Mouse (Mus musculus) kidney, embryonic 14.5 days (tissue): ENCODE measurements at regions not wholly inside any gene's neighbourhood (a gene's known extent, or its start where the extent isn't known, plus 50 kb on each side); places are given as distances from the start of the nearest gene placed in this dataset.

ENCODE experiments used
- ATAC-seq: fragments of 200-750 bp; cut with Nextera tagmentation; 2 replicates; pipeline ENCODE4 v1.8.0; 2017; ENCODE audit warnings: moderate number of reproducible peaks, mild to moderate bottlenecking, moderate TSS enrichment, moderate library complexity; ENCODE audit not compliant: low FRiP score, low TSS enrichment
- H3K27ac ChIP-seq: fragments of 300-500 bp; sonication (generic); 2 replicates; pipeline ENCODE4 v1.5.1; 2014; ENCODE audit warnings: low read depth, mild to moderate bottlenecking, low read length, moderate library complexity, mixed read lengths
- H3K27me3 ChIP-seq: fragments of 300-500 bp; sonication (generic); 2 replicates; pipeline ENCODE4 v1.6.1; 2014; ENCODE audit warnings: mild to moderate bottlenecking, low read length; ENCODE audit not compliant: control insufficient read depth, insufficient read depth
- H3K36me3 ChIP-seq: fragments of 300-500 bp; sonication (generic); 2 replicates; pipeline ENCODE4 v1.6.1; 2014; ENCODE audit warnings: low read length, mixed read lengths; ENCODE audit not compliant: control insufficient read depth, insufficient read depth
- H3K4me1 ChIP-seq: fragments of 300-500 bp; sonication (generic); 2 replicates; pipeline ENCODE4 v1.6.1; 2014; ENCODE audit warnings: low read length, mixed read lengths; ENCODE audit not compliant: control insufficient read depth, insufficient read depth
- H3K4me2 ChIP-seq: fragments of 300-500 bp; sonication (generic); replicated peaks from 2 replicates; pipeline ENCODE4 v1.6.1; 2014; ENCODE audit warnings: low read depth, mild to moderate bottlenecking, low read length
- H3K4me3 ChIP-seq: fragments of 300-500 bp; sonication (generic); 2 replicates; pipeline ENCODE4 v1.5.1; 2014; ENCODE audit warnings: mild to moderate bottlenecking, low read length
- H3K9ac ChIP-seq: fragments of 300-500 bp; sonication (generic); 2 replicates; pipeline ENCODE4 v1.6.1; 2014; ENCODE audit warnings: low read depth, mild to moderate bottlenecking, low read length, moderate library complexity
- H3K9me3 ChIP-seq: fragments of 300-500 bp; sonication (generic); 2 replicates; pipeline ENCODE4 v1.6.1; 2016; ENCODE audit warnings: low read length; ENCODE audit not compliant: control insufficient read depth
- WGBS: fragments of 180-500 bp; shearing (Covaris S2); extraction: QIAGEN DNeasy Blood & Tissue Kit; methylation state at CpG from one replicate; pipeline ENCODE4 v1.1.7; 2014; 5-methylcytosine and 5-hydroxymethylcytosine counted together

GRCm38 (mm10) chr3:54528292-54528691 lies 164.3 kb upstream of the Supt20 start:
- no peak overlapping the region for H3K4me3 ChIP-seq
- no peak overlapping the region for H3K4me2 ChIP-seq
- 85% methylated on average over 3 of the region's 3 CpGs for WGBS
- H3K27me3 ChIP-seq = no peaks in the 10 kb centered on the region
- H3K9ac ChIP-seq = no peak overlapping the region
- no peaks in the 10 kb centered on the region for H3K4me1 ChIP-seq
- no peak overlapping the region for H3K27ac ChIP-seq
- H3K9me3 ChIP-seq = peaks cover 6% of the 10 kb centered on the region
- no peak for ATAC-seq
- H3K36me3 ChIP-seq = no peaks in the 10 kb centered on the region

GRCm38 (mm10) chr3:54530251-54530650 lies 162.4 kb upstream of the Supt20 start:
- Histone ChIP-seq H3K4me1 (no peaks in the 10 kb centered on the region), H3K27me3 (no peaks in the 10 kb centered on the region), H3K27ac (no peak overlapping the region), H3K9me3 (peaks cover 6% of the 10 kb centered on the region), H3K36me3 (no peaks in the 10 kb centered on the region), H3K4me2 (no peak overlapping the region), H3K9ac (no peak overlapping the region), H3K4me3 (no peak overlapping the region)
- no peak for ATAC-seq
- 65% methylated on average over 6 of the region's 6 CpGs for WGBS

- Histone ChIP-seq H3K36me3 (no peaks in the 10 kb centered on the region), H3K4me2 (no peak overlapping the region), H3K27me3 (no peaks in the 10 kb centered on the region), H3K27ac (no peak overlapping the region), H3K4me1 (no peaks in the 10 kb centered on the region), H3K9ac (no peak overlapping the region), H3K9me3 (no peaks in the 10 kb centered on the region), H3K4me3 (no peak overlapping the region)
- WGBS = 73% methylated on average over 7 of the region's 7 CpGs
- no peak for ATAC-seq
These were observed 157.2 kb upstream of the Supt20 start for GRCm38 (mm10) chr3:54535361-54535760.

GRCm38 (mm10) chr3:54538055-54538454 lies 154.6 kb upstream of the Supt20 start:
- H3K9ac ChIP-seq = no peak overlapping the region
- H3K9me3 ChIP-seq = 0 out of 2 replicates have a peak, but pooled peaks cover 3% of the 10 kb centered on the region
- H3K4me2 ChIP-seq = no peak overlapping the region
- 19% methylated on average over 3 of the region's 3 CpGs for WGBS
- H3K27me3 ChIP-seq = no peaks in the 10 kb centered on the region
- H3K4me3 ChIP-seq = no peak overlapping the region
- no peak for ATAC-seq
- H3K36me3 ChIP-seq = no peaks in the 10 kb centered on the region
- no peaks in the 10 kb centered on the region for H3K4me1 ChIP-seq
- peak overlapping the region; percentile 42; the same call in 1 of the 2 replicates for H3K27ac ChIP-seq

- Histone ChIP-seq H3K9me3 (0 out of 2 replicates have a peak, but pooled peaks cover 3% of the 10 kb centered on the region), H3K4me1 (no peaks in the 10 kb centered on the region), H3K9ac (no peak overlapping the region), H3K4me3 (no peak overlapping the region), H3K27ac (no peak overlapping the region), H3K4me2 (no peak overlapping the region), H3K27me3 (no peaks in the 10 kb centered on the region), H3K36me3 (no peaks in the 10 kb centered on the region)
- WGBS = 56% methylated on average over 3 of the region's 3 CpGs
- ATAC-seq = 0 out of 2 replicates have a peak, but pooled peaks have one; percentile 32
These were observed 152.0 kb upstream of the Supt20 start for GRCm38 (mm10) chr3:54540540-54541080.

- H3K9ac ChIP-seq = no peak overlapping the region
- WGBS = 88% methylated on average over 5 of the region's 5 CpGs
- no peaks in the 10 kb centered on the region for H3K4me1 ChIP-seq
- ATAC-seq = no peak
- H3K4me3 ChIP-seq = no peak overlapping the region
- H3K27ac ChIP-seq = no peak overlapping the region
- H3K36me3 ChIP-seq = no peaks in the 10 kb centered on the region
- H3K9me3 ChIP-seq = 0 out of 2 replicates have a peak, but pooled peaks cover 3% of the 10 kb centered on the region
- H3K4me2 ChIP-seq = no peak overlapping the region
- H3K27me3 ChIP-seq = no peaks in the 10 kb centered on the region
These were observed 151.2 kb upstream of the Supt20 start for GRCm38 (mm10) chr3:54541389-54541788.

- no peaks in the 10 kb centered on the region for H3K36me3 ChIP-seq
These were observed 147.2 kb upstream of the Supt20 start for GRCm38 (mm10) chr3:54545393-54545792.

GRCm38 (mm10) chr3:54551908-54552307 lies 140.7 kb upstream of the Supt20 start:
- H3K9ac ChIP-seq = no peak overlapping the region
- no peak overlapping the region; the same call in 1 of the 2 replicates for H3K27ac ChIP-seq
- no peak overlapping the region for H3K4me3 ChIP-seq
- no peaks in the 10 kb centered on the region for H3K36me3 ChIP-seq
- ATAC-seq = no peak
- H3K27me3 ChIP-seq = no peaks in the 10 kb centered on the region
- H3K4me2 ChIP-seq = no peak overlapping the region
- H3K9me3 ChIP-seq = no peaks in the 10 kb centered on the region; the same call in 1 of the 2 replicates
- WGBS = 74% methylated on average over 9 of the region's 9 CpGs
- H3K4me1 ChIP-seq = no peaks in the 10 kb centered on the region

More at GRCm38 (mm10) chr3:54545393-54545792, 147.2 kb upstream of the Supt20 start:
- no peaks in the 10 kb centered on the region for H3K4me1 ChIP-seq
- no peak overlapping the region for H3K4me2 ChIP-seq
- H3K4me3 ChIP-seq = no peak overlapping the region
- H3K9me3 ChIP-seq = 0 out of 2 replicates have a peak, but pooled peaks cover 3% of the 10 kb centered on the region
- ATAC-seq = no peak
- no peak overlapping the region for H3K27ac ChIP-seq
- no peaks in the 10 kb centered on the region for H3K27me3 ChIP-seq
- H3K9ac ChIP-seq = no peak overlapping the region

GRCm38 (mm10) chr3:54555954-54556353 lies 136.7 kb upstream of the Supt20 start:
- 90% methylated on average over 2 of the region's 2 CpGs for whole genome bisulfite sequencing
- H3K4me1 ChIP-seq = no peaks in the 10 kb centered on the region
- H3K27ac ChIP-seq = no peak overlapping the region
- H3K4me2 ChIP-seq = no peak overlapping the region
- no peaks in the 10 kb centered on the region for H3K36me3 ChIP-seq
- no peaks in the 10 kb centered on the region; the same call in 1 of the 2 replicates for H3K9me3 ChIP-seq
- ATAC-seq = no peak
- no peak overlapping the region for H3K4me3 ChIP-seq
- no peak overlapping the region for H3K9ac ChIP-seq
- H3K27me3 ChIP-seq = no peaks in the 10 kb centered on the region
